Mouse (Mus musculus) B cell, adult (primary cell): Measurements from ENCODE around the gene Prpf38a. TPM values are rescaled to one million over a fixed set of nuclear protein-coding genes. Genes with fewer than 3 reads are reported as not detected.

Experiments
- total RNA-seq: library from RNA; stranded (reverse); gene quantifications from 4 replicates; pipeline ENCODE4 v1.2.4, GENCODE M21; 2023; ENCODE audit not compliant: inconsistent age

Prpf38a gene
- 53.4 to 61.7 TPM (median 56.7 TPM) in 4 replicates for total RNA-seq

GRCm38 (mm10) chr4:108578840-108579742, at the start of gene Prpf38a, which contains the start of gene Orc1:
Prpf38a (minus strand) TSS chr4:108579336.
Orc1 (plus strand) TSS chr4:108579423.

DNA sequence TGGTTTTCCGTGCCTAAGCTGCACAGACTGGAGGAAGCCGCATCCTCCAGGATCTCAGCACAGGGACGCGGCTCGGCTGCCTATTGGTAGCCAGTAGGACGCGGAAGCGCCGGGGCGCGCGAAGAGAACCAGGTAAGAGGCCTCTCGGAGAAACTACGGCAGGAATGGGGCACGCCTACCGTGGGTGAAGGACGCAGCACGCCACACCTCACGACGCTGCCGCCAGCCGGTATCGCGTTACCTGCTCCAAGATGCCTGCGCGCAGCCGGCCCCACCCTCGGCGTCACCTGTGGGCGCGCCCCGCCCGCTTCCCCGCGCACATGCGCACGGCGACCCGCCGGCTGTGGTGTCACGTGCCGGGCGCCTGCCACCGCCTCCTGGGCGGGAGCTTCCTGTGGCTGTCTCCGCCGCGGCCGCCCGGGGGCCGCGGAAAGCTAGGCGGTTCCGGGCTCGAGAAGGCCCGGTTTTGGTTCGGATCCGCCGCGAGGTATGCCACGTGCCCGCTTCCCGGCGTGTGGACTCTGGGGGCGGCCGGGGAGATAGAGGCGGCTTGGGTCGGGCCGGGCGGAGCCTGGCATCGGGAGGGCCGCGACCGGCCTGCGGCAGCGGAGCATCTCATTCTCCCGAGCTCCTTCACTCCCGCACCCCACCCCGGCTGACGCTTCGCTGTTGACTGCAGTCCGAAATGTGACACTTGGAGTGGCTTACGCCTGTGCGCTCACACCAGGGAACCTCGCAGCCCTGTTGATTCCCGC, 40.6 kb upstream of the Prpf38a start, which contains the start of gene Cc2d1b:
Gene Cc2d1b, plus strand, starts transcription at position 354 of the 755 bp plus-strand sequence.

Other genes starting within 250 kb of the Prpf38a start
- not detected in 4 replicates for gene Shisal2a, start 196.0 kb downstream of the Prpf38a start, total RNA-seq
- gene Gpx7, start 172.4 kb downstream of the Prpf38a start, total RNA-seq: 0.54 to 1.2 TPM (median 1.1 TPM) in 4 replicates
- gene Tut4, start 119.9 kb downstream of the Prpf38a start, total RNA-seq: 272 to 297 TPM (median 281 TPM) in 4 replicates
- 2.6 to 4.8 TPM (median 3.2 TPM) in 4 replicates for gene Orc1, start 87 bp upstream of the Prpf38a start, total RNA-seq
- gene Cc2d1b, start 40.6 kb upstream of the Prpf38a start, total RNA-seq: 107 to 126 TPM (median 117 TPM) in 4 replicates
- gene 3110021N24Rik, start 140.3 kb upstream of the Prpf38a start, total RNA-seq: not detected in 4 replicates
- 0.10 to 0.24 TPM (median 0.12 TPM) in 3 of 4 replicates, not detected in the other for gene Zfyve9, start 201.5 kb upstream of the Prpf38a start, total RNA-seq